Mouse (Mus musculus) hindbrain, embryonic 16.5 days (tissue): Measurements from ENCODE around the gene Ssbp4. TPM values are rescaled to one million over a fixed set of nuclear protein-coding genes. Genes with fewer than 3 reads are reported as not detected.

Experiments
- ATAC-seq: fragments of 200-750 bp; cut with Nextera tagmentation; 2 replicates; pipeline ENCODE4 v1.8.0; 2017; ENCODE audit warnings: moderate TSS enrichment, moderate library complexity
- H3K27ac ChIP-seq: fragments of 300-500 bp; sonication (generic); 2 replicates; pipeline ENCODE4 v1.5.1; 2014; ENCODE audit warnings: low read depth, mild to moderate bottlenecking, control low read depth, low read length, moderate library complexity
- H3K27me3 ChIP-seq: fragments of 300-500 bp; sonication (generic); replicated peaks from 2 replicates; pipeline ENCODE4 v1.6.1; 2014; ENCODE audit warnings: low read length; ENCODE audit not compliant: control insufficient read depth, insufficient read depth
- H3K36me3 ChIP-seq: fragments of 300-500 bp; sonication (generic); 2 replicates; pipeline ENCODE4 v1.6.1; 2014; ENCODE audit warnings: mild to moderate bottlenecking, low read length, moderate library complexity, mixed read lengths; ENCODE audit not compliant: control insufficient read depth, insufficient read depth
- H3K4me1 ChIP-seq: fragments of 300-500 bp; sonication (generic); 2 replicates; pipeline ENCODE4 v1.6.1; 2014; ENCODE audit warnings: low read depth, low read length; ENCODE audit not compliant: control insufficient read depth, insufficient read depth
- H3K4me2 ChIP-seq: fragments of 300-500 bp; sonication (generic); 2 replicates; pipeline ENCODE4 v1.6.1; 2014; ENCODE audit warnings: mild to moderate bottlenecking, low read length, control low read depth, moderate library complexity
- H3K4me3 ChIP-seq: fragments of 300-500 bp; sonication (generic); 2 replicates; pipeline ENCODE4 v1.5.1; 2014; ENCODE audit warnings: mild to moderate bottlenecking, low read length, control low read depth, moderate library complexity
- H3K9ac ChIP-seq: fragments of 300-500 bp; sonication (generic); 2 replicates; pipeline ENCODE4 v1.6.1; 2014; ENCODE audit warnings: low read depth, mild to moderate bottlenecking, control low read depth, low read length, moderate library complexity
- H3K9me3 ChIP-seq: fragments of 300-500 bp; sonication (generic); 2 replicates; pipeline ENCODE4 v1.6.1; 2014; ENCODE audit warnings: mild to moderate bottlenecking, low read length, moderate library complexity; ENCODE audit not compliant: control insufficient read depth
- WGBS: fragments of 180-500 bp; shearing (Covaris S2); extraction: QIAGEN DNeasy Blood & Tissue Kit; methylation state at CpG from one replicate; pipeline ENCODE4 v1.1.7; 2014; 5-methylcytosine and 5-hydroxymethylcytosine counted together
- polyA plus RNA-seq: library from polyadenylated mRNA; unstranded; fragments of >200 nt; fragmentation: Nextera tagmentation; extraction: Ambion mirVana; gene quantifications from 2 replicates; pipeline ENCODE4 v1.2.1, GENCODE M21; 2015

Ssbp4 gene
- polyA plus RNA-seq, 1 experiment from 2014 or later: 148 TPM

GRCm38 (mm10) chr8:70611849-70612248 is 3.2 kb upstream of the Ssbp4 start:
- WGBS: 0% methylated on average over 6 of the region's 6 CpGs
- Histone ChIP-seq H3K9ac (no peak overlapping the region), H3K36me3 (no peaks in the 10 kb centered on the region), H3K4me2 (peak overlapping the region; percentile 81), H3K4me3 (peak overlapping the region; percentile 39), H3K27me3 (no peaks in the 10 kb centered on the region), H3K27ac (0 out of 2 replicates have a peak overlapping the region, but pooled peaks have one; percentile 21), H3K4me1 (peaks cover 43% of the 10 kb centered on the region), H3K9me3 (no peaks in the 10 kb centered on the region)
- ATAC-seq: 0 out of 2 replicates have a peak, but pooled peaks have one; percentile 5

DNA sequence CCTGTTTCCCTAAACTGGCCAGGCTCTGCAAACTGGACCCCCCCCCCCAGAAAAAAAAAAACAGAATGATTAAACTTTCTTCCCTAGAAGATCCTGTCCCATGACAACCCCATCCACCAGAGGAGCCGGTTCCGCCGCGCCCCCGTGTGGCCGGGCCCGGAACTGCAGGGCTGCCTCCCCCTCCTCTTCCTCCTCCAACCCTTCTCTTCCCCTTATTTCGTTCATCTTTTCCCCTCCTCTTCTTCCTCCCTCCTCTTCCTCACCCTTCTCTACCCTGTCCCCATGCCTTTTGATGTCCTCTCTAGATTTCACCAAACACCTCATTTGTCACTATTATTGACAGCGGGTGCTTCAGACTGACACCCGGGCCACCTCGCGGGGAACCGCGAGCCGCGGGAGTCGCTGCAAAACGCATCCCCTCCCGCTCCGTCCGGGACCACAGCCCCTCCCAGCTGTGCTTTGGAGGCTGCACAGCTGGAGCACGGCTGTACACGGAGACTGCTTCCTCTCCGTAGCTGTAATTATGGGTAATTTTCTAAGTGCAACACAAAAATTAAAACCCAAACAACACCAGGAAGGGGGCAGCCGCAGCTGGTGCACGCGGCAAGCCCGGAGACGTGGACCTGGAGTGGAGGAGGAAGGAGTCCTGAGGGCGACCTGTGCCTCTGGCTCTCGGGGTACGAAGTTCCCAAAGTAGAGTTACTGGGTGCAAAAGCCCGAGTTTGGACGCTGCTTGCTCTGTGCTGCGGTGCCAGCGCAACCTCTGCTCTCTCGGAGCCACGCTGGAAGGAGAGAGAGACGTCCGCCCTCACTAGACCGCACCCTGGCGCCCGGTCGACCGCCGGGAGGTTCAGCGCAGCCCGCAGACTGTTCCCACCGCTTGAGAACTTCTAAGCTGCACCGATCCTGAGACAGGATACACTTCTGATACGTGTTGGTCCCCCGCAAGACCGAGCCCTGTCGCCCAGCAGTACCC is 2.4 kb upstream of the Ssbp4 start:
- Histone ChIP-seq H3K36me3 (no peaks in the 10 kb centered on the region), H3K27me3 (no peaks in the 10 kb centered on the region), H3K4me2 (peak overlapping the region; percentile 81), H3K9ac (peak overlapping the region; percentile 60), H3K4me3 (peak overlapping the region; percentile 39), H3K4me1 (peaks cover 46% of the 10 kb centered on the region), H3K27ac (peak overlapping the region; percentile 70), H3K9me3 (no peaks in the 10 kb centered on the region)
- ATAC-seq: 0 out of 2 replicates have a peak, but pooled peaks have one; percentile 9
- under 1% methylated on average over 51 of the region's 54 CpGs for WGBS

- Histone ChIP-seq H3K4me3 (peak overlapping the region; percentile 39), H3K36me3 (no peaks in the 10 kb centered on the region), H3K9me3 (no peaks in the 10 kb centered on the region), H3K9ac (peak overlapping the region; percentile 58), H3K4me1 (peaks cover 46% of the 10 kb centered on the region), H3K27me3 (no peaks in the 10 kb centered on the region), H3K4me2 (peak overlapping the region; percentile 81), H3K27ac (peak overlapping the region; percentile 87)
- under 1% methylated on average over 40 of the region's 45 CpGs for WGBS
- peak; percentile 19 for ATAC-seq
These were observed 1.4 kb upstream of the Ssbp4 start for GRCm38 (mm10) chr8:70609849-70610795.

GRCm38 (mm10) chr8:70609368-70609848 is 736 bp upstream of the Ssbp4 start:
- peak overlapping the region; percentile 39 for H3K4me3 ChIP-seq
- H3K4me1 ChIP-seq: peaks cover 46% of the 10 kb centered on the region
- peak overlapping the region; percentile 87 for H3K27ac ChIP-seq
- WGBS: under 1% methylated on average over 29 of the region's 39 CpGs
- H3K4me2 ChIP-seq: peak overlapping the region; percentile 81
- ATAC-seq: peak; percentile 35
- H3K9me3 ChIP-seq: no peaks in the 10 kb centered on the region
- H3K36me3 ChIP-seq: no peaks in the 10 kb centered on the region
- no peaks in the 10 kb centered on the region for H3K27me3 ChIP-seq
- peak overlapping the region; percentile 58 for H3K9ac ChIP-seq

- WGBS: 2% methylated on average over 65 of the region's 84 CpGs
- Histone ChIP-seq H3K27ac (peak overlapping the region; percentile 69), H3K4me3 (peak overlapping the region; percentile 81), H3K9ac (peak overlapping the region; percentile 86), H3K4me2 (peak overlapping the region; percentile 81), H3K36me3 (no peaks in the 10 kb centered on the region), H3K27me3 (no peaks in the 10 kb centered on the region), H3K4me1 (peaks cover 46% of the 10 kb centered on the region), H3K9me3 (no peaks in the 10 kb centered on the region)
- ATAC-seq: peak; percentile 16; the same call in 1 of the 2 replicates
These were observed 549 bp downstream of the Ssbp4 start for GRCm38 (mm10) chr8:70607898-70608748.

GRCm38 (mm10) chr8:70607603-70607897 is 1.1 kb downstream of the Ssbp4 start:
- Histone ChIP-seq H3K4me1 (peaks cover 46% of the 10 kb centered on the region), H3K36me3 (peaks cover 5% of the 10 kb centered on the region; the same call in 1 of the 2 replicates), H3K4me2 (peak overlapping the region; percentile 81), H3K4me3 (peak overlapping the region; percentile 81), H3K9me3 (no peaks in the 10 kb centered on the region), H3K9ac (peak overlapping the region; percentile 86), H3K27ac (peak overlapping the region; percentile 69), H3K27me3 (no peaks in the 10 kb centered on the region)
- no peak for ATAC-seq
- WGBS: 18% methylated on average over 6 of the region's 6 CpGs

DNA sequence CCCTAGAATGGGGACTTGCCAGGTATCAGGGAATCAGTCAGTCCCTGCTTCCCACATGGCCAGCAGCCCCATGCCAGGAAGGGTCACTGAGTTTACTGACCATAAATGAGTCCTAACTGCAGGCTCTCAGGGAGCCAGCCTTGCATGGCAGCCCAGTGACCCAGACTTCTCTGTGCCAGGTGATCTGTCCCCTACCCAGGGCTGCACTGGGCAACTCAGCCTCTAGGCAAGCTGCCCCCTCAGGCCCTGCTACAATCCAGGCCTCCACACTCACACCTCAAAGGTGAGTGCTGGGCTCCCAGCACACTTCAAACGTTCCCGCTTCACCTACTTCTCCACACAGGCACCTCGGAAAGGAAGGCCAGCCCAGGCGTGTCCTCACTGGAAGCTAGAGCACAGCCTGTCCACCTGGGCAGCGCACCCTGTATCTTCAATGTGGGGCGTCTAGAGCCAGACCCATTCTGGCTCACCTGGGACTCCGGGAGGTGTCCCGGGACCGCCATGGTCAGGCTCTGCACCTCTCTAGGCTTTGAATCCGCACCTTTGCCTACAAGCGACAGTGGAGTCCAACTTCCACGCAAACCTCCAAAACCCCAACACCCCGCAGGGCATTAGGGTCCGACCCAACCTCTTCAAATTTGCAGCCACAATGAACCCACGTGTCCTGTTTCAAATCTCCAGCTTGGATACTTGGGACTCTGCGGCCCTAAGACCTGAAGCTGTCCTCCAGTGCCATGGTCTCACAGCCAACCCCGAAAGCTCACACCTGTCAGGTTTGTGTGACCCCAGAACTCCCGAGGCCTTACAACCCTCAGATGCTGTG is 1.7 kb downstream of the Ssbp4 start:
- H3K27ac ChIP-seq: no peak overlapping the region; the same call in 1 of the 2 replicates
- peak overlapping the region; percentile 81 for H3K4me3 ChIP-seq
- H3K36me3 ChIP-seq: peaks cover 9% of the 10 kb centered on the region; the same call in 1 of the 2 replicates
- no peaks in the 10 kb centered on the region for H3K27me3 ChIP-seq
- H3K4me1 ChIP-seq: peaks cover 46% of the 10 kb centered on the region
- peak overlapping the region; percentile 81 for H3K4me2 ChIP-seq
- WGBS: 66% methylated on average over 18 of the region's 18 CpGs
- H3K9ac ChIP-seq: peak overlapping the region; percentile 86
- no peaks in the 10 kb centered on the region for H3K9me3 ChIP-seq
- ATAC-seq: no peak
